Mouse (Mus musculus): ENCODE data around the gene Ifit1. TPM values are rescaled to one million over a fixed set of nuclear protein-coding genes. Genes with fewer than 3 reads are reported as not detected.
"Not testable (repeated sequence)": the region's sequence is repeated elsewhere in the genome, so short reads cannot be mapped to it uniquely, and the experiment has no call there.

Ifit1 gene
- polyA plus RNA-seq, 1 experiment = 2.3 TPM

DNA sequence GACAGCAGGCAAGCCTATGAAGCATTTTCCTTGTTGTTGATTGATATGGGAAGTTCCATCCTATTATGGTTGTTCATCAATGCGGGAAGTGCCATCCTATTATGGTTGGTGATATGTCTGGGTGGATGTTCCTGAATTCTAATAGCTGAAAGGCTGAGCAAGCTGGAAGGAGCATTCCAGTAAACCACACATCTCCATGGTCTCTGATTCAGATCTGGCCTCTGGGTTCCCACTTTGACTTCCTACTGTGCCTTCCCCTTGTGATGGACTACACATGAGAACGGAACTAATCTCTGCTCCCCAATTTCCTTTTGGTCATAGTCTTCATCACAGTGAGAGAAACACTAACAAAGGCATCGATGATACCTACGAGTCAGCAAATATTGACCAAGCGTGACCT, 19.8 kb upstream of the Ifit1 start:
- H3K27me3 ChIP-seq (ENCODE audit: control insufficient read depth, insufficient read depth, low read length) = no peaks in the 10 kb centered on the region
- no peak for DNase-seq
- H3K27ac ChIP-seq (ENCODE audit: insufficient read depth, low read length) = no peak overlapping the region
- no peak overlapping the region for H3K4me3 ChIP-seq (replicated peaks; ENCODE audit: insufficient read depth, low read depth, low read length)
- no peak for TF ChIP-seq POLR2A (IDR thresholded peaks at IDR 0.05; ENCODE audit: borderline replicate concordance, insufficient read depth, low read length)
- no peak for TF ChIP-seq CTCF (IDR thresholded peaks at IDR 0.05; ENCODE audit: borderline replicate concordance, insufficient read depth, low read depth, low read length)
- H3K4me1 ChIP-seq (ENCODE audit: control insufficient read depth, insufficient read depth, low read length) = no peaks in the 10 kb centered on the region
- WGBS = 87% methylated on average over 5 of the region's 5 CpGs

- DNase-seq = no peak
- Histone ChIP-seq H3K27ac (ENCODE audit: insufficient read depth, low read length) (no peak overlapping the region), H3K4me3 (replicated peaks; ENCODE audit: insufficient read depth, low read depth, low read length) (no peak overlapping the region), H3K27me3 (ENCODE audit: control insufficient read depth, insufficient read depth, low read length) (no peaks in the 10 kb centered on the region), H3K4me1 (ENCODE audit: control insufficient read depth, insufficient read depth, low read length) (no peaks in the 10 kb centered on the region)
- 92% methylated on average over 6 of the region's 6 CpGs for WGBS
- no peak for TF ChIP-seq POLR2A (IDR thresholded peaks at IDR 0.05; ENCODE audit: borderline replicate concordance, insufficient read depth, low read length)
- no peak for TF ChIP-seq CTCF (IDR thresholded peaks at IDR 0.05; ENCODE audit: borderline replicate concordance, insufficient read depth, low read depth, low read length)
Observed at GRCm38 (mm10) chr19:34623781-34624180, 16.9 kb upstream of the Ifit1 start.

DNA sequence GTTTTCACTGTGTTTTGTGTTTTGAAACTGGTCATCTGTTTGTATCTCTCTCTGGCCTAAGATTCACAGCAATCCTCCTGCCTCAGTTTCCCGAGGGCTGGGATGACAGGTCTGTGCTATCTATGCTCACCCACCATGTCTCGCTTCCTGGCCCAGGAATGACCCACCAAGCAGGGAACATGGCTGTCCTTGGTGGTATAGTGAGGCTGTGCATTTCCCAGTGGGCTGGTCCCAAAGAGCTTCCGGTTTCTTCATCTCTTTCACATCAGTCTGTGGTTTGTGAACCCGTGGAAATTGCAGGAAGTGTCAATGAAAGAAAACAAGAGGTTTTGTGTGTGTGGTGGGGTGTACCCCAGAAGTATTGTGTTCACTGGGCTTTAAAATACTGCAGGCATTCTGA, 16.0 kb upstream of the Ifit1 start:
- WGBS = 87% methylated on average over 4 of the region's 4 CpGs
- Histone ChIP-seq H3K4me1 (ENCODE audit: control insufficient read depth, insufficient read depth, low read length) (no peaks in the 10 kb centered on the region), H3K4me3 (replicated peaks; ENCODE audit: insufficient read depth, low read depth, low read length) (no peak overlapping the region), H3K27me3 (ENCODE audit: control insufficient read depth, insufficient read depth, low read length) (no peaks in the 10 kb centered on the region), H3K27ac (ENCODE audit: insufficient read depth, low read length) (no peak overlapping the region)
- no peak for TF ChIP-seq POLR2A (IDR thresholded peaks at IDR 0.05; ENCODE audit: borderline replicate concordance, insufficient read depth, low read length)
- TF ChIP-seq CTCF (IDR thresholded peaks at IDR 0.05; ENCODE audit: borderline replicate concordance, insufficient read depth, low read depth, low read length) = no peak
- no peak for DNase-seq

- TF ChIP-seq CTCF (IDR thresholded peaks at IDR 0.05; ENCODE audit: borderline replicate concordance, insufficient read depth, low read depth, low read length) (no peak), POLR2A (IDR thresholded peaks at IDR 0.05; ENCODE audit: borderline replicate concordance, insufficient read depth, low read length) (no peak)
- Histone ChIP-seq H3K27ac (ENCODE audit: insufficient read depth, low read length) (no peak overlapping the region), H3K4me3 (replicated peaks; ENCODE audit: insufficient read depth, low read depth, low read length) (no peak overlapping the region), H3K4me1 (ENCODE audit: control insufficient read depth, insufficient read depth, low read length) (no peaks in the 10 kb centered on the region), H3K27me3 (ENCODE audit: control insufficient read depth, insufficient read depth, low read length) (no peaks in the 10 kb centered on the region)
- 77% methylated on average over 2 of the region's 2 CpGs for WGBS
- no peak for DNase-seq
Observed at GRCm38 (mm10) chr19:34627496-34627895, 13.2 kb upstream of the Ifit1 start.

- no peak overlapping the region for H3K4me3 ChIP-seq (replicated peaks; ENCODE audit: insufficient read depth, low read depth, low read length)
- TF ChIP-seq POLR2A (IDR thresholded peaks at IDR 0.05; ENCODE audit: borderline replicate concordance, insufficient read depth, low read length) (no peak), CTCF (IDR thresholded peaks at IDR 0.05; ENCODE audit: borderline replicate concordance, insufficient read depth, low read depth, low read length) (no peak)
Observed at GRCm38 (mm10) chr19:34631487-34631886, 9.2 kb upstream of the Ifit1 start.

GRCm38 (mm10) chr19:34633484-34633883, 7.2 kb upstream of the Ifit1 start:
- TF ChIP-seq CTCF (IDR thresholded peaks at IDR 0.05; ENCODE audit: borderline replicate concordance, insufficient read depth, low read depth, low read length) (no peak), POLR2A (IDR thresholded peaks at IDR 0.05; ENCODE audit: borderline replicate concordance, insufficient read depth, low read length) (no peak)

More at GRCm38 (mm10) chr19:34631487-34631886, 9.2 kb upstream of the Ifit1 start:
- no peaks in the 10 kb centered on the region for H3K4me1 ChIP-seq (ENCODE audit: control insufficient read depth, insufficient read depth, low read length)
- no peak for DNase-seq
- H3K27ac ChIP-seq (ENCODE audit: insufficient read depth, low read length) = no peak overlapping the region
- no peaks in the 10 kb centered on the region for H3K27me3 ChIP-seq (ENCODE audit: control insufficient read depth, insufficient read depth, low read length)

DNA sequence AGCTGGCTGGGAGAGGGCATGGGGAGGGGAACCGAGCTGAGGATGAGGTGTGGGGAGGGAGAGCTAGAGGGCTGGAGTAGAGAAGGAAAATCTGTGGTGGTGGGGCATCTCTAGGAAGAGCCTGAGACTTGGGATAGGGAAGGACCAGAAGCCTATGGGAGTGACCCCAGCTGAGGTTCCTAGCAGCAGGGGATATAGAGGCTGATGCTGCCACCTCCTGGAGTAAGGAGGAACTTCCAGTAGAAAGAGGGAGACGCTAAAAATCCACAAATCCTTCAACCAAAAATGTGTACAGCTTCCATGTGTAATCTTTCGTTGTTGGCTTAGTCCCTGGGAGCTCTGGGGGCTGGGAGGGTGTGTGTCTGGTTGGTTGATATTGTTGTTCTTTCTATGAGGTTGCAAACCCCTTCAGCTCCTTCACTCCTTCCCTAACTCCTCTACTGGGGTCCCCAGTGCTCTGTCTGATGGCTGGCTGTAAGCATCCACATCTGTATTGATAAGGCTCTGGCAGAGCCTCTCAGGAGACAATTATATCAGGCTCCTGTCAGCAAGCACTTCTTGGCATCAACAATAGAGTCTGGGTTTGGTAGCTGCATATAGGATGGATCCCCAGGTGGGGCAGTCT, 3.6 kb upstream of the Ifit1 start:
- H3K4me3 ChIP-seq (replicated peaks; ENCODE audit: insufficient read depth, low read depth, low read length) = no peak overlapping the region
- H3K27me3 ChIP-seq (ENCODE audit: control insufficient read depth, insufficient read depth, low read length) = no peaks in the 10 kb centered on the region
- no peak for TF ChIP-seq POLR2A (IDR thresholded peaks at IDR 0.05; ENCODE audit: borderline replicate concordance, insufficient read depth, low read length)
- peak; percentile 52; the same call in 1 of the 2 replicates for TF ChIP-seq CTCF (IDR thresholded peaks at IDR 0.05; ENCODE audit: borderline replicate concordance, insufficient read depth, low read depth, low read length)
- H3K4me1 ChIP-seq (ENCODE audit: control insufficient read depth, insufficient read depth, low read length) = no peaks in the 10 kb centered on the region
- no peak for DNase-seq
- H3K27ac ChIP-seq (ENCODE audit: insufficient read depth, low read length) = no peak overlapping the region
- WGBS = 10% methylated on average over 3 of the region's 3 CpGs

More at GRCm38 (mm10) chr19:34633484-34633883, 7.2 kb upstream of the Ifit1 start:
- 74% methylated on average over 2 of the region's 2 CpGs for WGBS
- H3K27ac ChIP-seq (ENCODE audit: insufficient read depth, low read length) = no peak overlapping the region
- H3K4me3 ChIP-seq (replicated peaks; ENCODE audit: insufficient read depth, low read depth, low read length) = no peak overlapping the region
- no peaks in the 10 kb centered on the region for H3K4me1 ChIP-seq (ENCODE audit: control insufficient read depth, insufficient read depth, low read length)
- H3K27me3 ChIP-seq (ENCODE audit: control insufficient read depth, insufficient read depth, low read length) = no peaks in the 10 kb centered on the region
- DNase-seq = no peak

- Histone ChIP-seq H3K27me3 (ENCODE audit: control insufficient read depth, insufficient read depth, low read length) (no peaks in the 10 kb centered on the region), H3K4me3 (replicated peaks; ENCODE audit: insufficient read depth, low read depth, low read length) (no peak overlapping the region), H3K27ac (ENCODE audit: insufficient read depth, low read length) (no peak overlapping the region), H3K4me1 (ENCODE audit: control insufficient read depth, insufficient read depth, low read length) (no peaks in the 10 kb centered on the region)
- 79% methylated on average over 5 of the region's 5 CpGs for WGBS
- TF ChIP-seq CTCF (IDR thresholded peaks at IDR 0.05; ENCODE audit: borderline replicate concordance, insufficient read depth, low read depth, low read length) = no peak
- TF ChIP-seq POLR2A (IDR thresholded peaks at IDR 0.05; ENCODE audit: borderline replicate concordance, insufficient read depth, low read length) = no peak
- no peak for DNase-seq
Observed at GRCm38 (mm10) chr19:34642616-34643015, 1.9 kb downstream of the Ifit1 start.

DNA sequence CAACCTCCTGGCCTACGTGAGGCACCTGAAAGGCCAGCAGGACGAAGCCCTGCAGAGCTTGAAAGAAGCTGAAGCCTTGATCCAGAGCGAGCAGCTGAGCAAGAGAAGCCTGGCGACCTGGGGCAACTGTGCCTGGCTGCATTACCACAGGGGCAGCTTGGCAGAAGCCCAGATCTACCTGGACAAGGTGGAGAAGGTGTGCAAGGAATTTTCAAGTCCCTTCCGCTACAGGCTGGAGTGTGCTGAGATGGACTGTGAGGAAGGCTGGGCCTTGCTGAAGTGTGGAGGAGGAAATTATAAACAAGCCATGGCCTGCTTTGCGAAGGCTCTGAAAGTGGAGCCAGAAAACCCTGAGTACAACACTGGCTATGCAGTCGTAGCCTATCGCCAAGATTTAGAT, 7.0 kb downstream of the Ifit1 start:
- H3K27me3 ChIP-seq (ENCODE audit: control insufficient read depth, insufficient read depth, low read length); H3K27ac ChIP-seq (ENCODE audit: insufficient read depth, low read length); H3K4me3 ChIP-seq (replicated peaks; ENCODE audit: insufficient read depth, low read depth, low read length); DNase-seq; H3K4me1 ChIP-seq (ENCODE audit: control insufficient read depth, insufficient read depth, low read length): not testable (repeated sequence)
- WGBS = 84% methylated on average over 8 of the region's 8 CpGs
